Mouse (Mus musculus): ENCODE data around the gene Miga1. TPM values are rescaled to one million over a fixed set of nuclear protein-coding genes. Genes with fewer than 3 reads are reported as not detected.
A peak's percentile ranks its signal among the peaks of the same experiment; 100 is the strongest.

Miga1 gene
- polyA plus RNA-seq, 1 experiment, result 10.1 TPM

DNA sequence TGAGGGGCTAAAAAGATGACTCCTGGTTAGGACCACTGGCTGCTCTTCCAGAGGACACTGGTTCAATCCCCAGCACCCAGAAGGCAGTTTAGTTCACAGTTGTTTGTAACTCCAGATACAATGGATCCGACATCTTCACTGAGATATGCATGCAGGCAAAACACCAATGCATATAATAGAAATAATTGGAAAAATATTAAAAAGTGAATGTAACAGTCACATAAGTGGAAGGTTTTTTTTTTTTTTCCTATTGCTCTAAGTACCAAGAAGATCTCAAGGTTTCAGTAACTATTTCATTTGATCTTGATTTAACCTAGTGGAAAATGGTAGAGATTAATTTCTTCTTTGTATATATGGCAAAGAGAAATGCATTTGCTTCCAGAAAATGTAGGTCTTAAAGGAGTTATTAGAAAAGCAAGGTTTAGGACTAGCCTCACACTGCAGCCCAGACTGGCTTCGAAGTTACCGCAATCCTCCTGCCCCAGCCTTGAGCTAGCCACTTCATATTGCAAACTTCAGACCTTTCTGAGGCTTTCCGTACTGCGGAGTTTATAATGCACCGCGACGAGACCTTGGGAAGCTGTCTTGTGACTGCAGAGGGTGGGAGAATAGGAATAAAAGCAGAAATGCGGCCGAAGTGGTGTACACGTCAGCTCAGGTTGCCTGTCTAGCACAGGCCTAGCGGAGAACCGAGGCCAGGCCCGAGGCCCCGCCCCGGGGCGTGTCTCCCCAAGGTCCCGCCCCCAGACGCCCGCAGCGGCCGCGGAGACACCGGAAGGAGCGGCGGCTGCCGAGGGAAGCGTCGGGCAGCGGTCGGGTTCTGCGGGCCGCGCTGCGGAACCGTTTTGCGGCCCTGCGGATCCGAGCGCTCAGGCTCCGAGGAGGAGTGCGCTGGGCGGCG is 5.8 kb upstream of the Miga1 start, which contains the start of gene Usp33:
Usp33 (plus strand) TSS at position 747 of the 901 bp plus-strand sequence.
- TF ChIP-seq POLR2A (IDR thresholded peaks at IDR 0.05; ENCODE audit: low read depth, low read length), result peak; percentile 61
- no peak for TF ChIP-seq CTCF (conservative IDR thresholded peaks at IDR 0.05; ENCODE audit: insufficient read depth, insufficient read length, low read depth, low read length)
- peak; percentile 96 for DNase-seq
- peak within 1 kb of the TSS; percentile 81 for H3K4me3 ChIP-seq (ENCODE audit: insufficient read depth, low read depth, low read length)
- peak within 1 kb of the TSS; percentile 85 for H3K27ac ChIP-seq (ENCODE audit: insufficient read depth, low read depth, low read length)
- peaks cover 12% of the 10 kb centered on the region for H3K4me1 ChIP-seq (ENCODE audit: control insufficient read depth, insufficient read depth, low read length)
- H3K27me3 ChIP-seq (replicated peaks; ENCODE audit: control insufficient read depth, insufficient read depth, low read length), result no peaks in the 10 kb centered on the region
- WGBS, result 7% methylated on average over 43 of the region's 44 CpGs
- H3K36me3 ChIP-seq (ENCODE audit: control insufficient read depth, insufficient read depth, low read length), result no peaks in the 10 kb centered on the region

DNA sequence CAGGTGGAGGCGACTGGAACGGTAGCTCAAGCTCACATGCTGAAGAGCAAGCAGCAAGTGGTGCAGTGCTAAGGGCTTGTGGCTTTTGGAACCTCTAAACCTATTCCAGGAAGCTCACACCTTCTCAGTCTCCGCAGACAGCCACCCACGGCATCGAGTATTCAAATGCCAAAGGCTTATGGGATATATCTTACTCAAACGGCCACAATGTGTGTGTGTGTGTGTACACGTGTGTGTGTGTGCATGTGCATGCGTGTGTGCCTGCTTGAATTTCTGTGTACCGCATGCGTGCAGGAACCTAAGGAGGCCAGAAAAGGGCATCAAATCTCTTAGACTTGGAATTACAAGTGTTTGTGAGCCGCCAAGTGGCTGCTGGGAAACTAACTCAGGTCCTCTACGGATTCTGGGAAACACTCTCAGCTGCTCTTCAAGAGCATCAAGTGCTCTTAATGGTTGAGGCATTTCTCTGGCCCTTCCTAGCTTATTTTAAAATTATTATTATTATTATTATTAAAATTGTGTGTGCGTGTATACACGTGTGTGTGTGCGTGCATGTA is 2.8 kb upstream of the Miga1 start:
- Histone ChIP-seq H3K27me3 (replicated peaks; ENCODE audit: control insufficient read depth, insufficient read depth, low read length) (no peaks in the 10 kb centered on the region), H3K4me3 (ENCODE audit: insufficient read depth, low read depth, low read length) (no peak overlapping the region), H3K27ac (ENCODE audit: insufficient read depth, low read depth, low read length) (no peak overlapping the region), H3K4me1 (ENCODE audit: control insufficient read depth, insufficient read depth, low read length) (peaks cover 4% of the 10 kb centered on the region), H3K36me3 (ENCODE audit: control insufficient read depth, insufficient read depth, low read length) (no peaks in the 10 kb centered on the region)
- DNase-seq, result no peak
- TF ChIP-seq CTCF (conservative IDR thresholded peaks at IDR 0.05; ENCODE audit: insufficient read depth, insufficient read length, low read depth, low read length) (no peak), POLR2A (IDR thresholded peaks at IDR 0.05; ENCODE audit: low read depth, low read length) (no peak)
- 90% methylated on average over 15 of the region's 15 CpGs for WGBS

DNA sequence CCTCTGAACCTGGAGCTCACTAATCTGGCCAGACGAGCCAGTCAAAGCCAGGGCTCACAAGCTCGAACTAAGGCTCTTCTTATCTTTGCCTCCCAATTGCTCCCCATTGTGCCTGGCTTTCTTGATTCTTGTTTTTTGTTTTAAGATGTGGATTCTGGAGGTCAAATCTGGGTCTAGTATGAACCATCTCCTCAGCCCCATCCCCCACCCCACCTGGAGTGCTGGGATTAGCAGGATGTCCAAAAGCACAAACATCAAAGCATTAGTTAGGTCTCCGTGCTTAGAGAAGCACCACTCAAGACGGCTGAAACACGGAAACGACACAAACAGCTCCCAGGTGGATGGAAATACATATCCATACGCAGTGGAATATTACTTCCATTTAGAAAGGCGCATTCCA is 4.1 kb downstream of the Miga1 start:
- H3K27ac ChIP-seq (ENCODE audit: insufficient read depth, low read depth, low read length), result no peak overlapping the region
- no peak overlapping the region for H3K4me3 ChIP-seq (ENCODE audit: insufficient read depth, low read depth, low read length)
- H3K36me3 ChIP-seq (ENCODE audit: control insufficient read depth, insufficient read depth, low read length), result peaks cover 5% of the 10 kb centered on the region
- TF ChIP-seq CTCF (conservative IDR thresholded peaks at IDR 0.05; ENCODE audit: insufficient read depth, insufficient read length, low read depth, low read length) (no peak), POLR2A (IDR thresholded peaks at IDR 0.05; ENCODE audit: low read depth, low read length) (no peak)
- peaks cover 4% of the 10 kb centered on the region for H3K4me1 ChIP-seq (ENCODE audit: control insufficient read depth, insufficient read depth, low read length)
- no peaks in the 10 kb centered on the region for H3K27me3 ChIP-seq (replicated peaks; ENCODE audit: control insufficient read depth, insufficient read depth, low read length)
- WGBS, result 89% methylated on average over 8 of the region's 8 CpGs
- DNase-seq, result no peak

DNA sequence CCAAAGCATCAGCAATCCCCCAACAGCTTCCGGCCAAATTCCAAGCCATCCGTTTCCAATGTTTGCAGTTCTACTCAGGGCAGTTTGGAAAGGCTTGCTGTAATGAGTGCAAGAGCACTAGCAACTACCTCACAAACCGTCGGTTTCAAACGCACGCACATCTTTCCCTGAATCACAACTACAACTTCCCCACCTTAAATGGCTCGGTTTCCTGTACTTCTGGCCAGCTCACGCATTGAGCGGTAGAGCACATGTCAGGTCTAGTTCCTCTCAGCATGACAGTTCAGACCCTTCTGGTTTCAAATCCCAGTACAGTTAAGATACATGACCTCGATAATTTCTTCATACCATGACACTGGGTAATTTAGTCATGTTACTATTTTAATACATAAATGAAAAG is 6.6 kb downstream of the Miga1 start:
- peaks cover 5% of the 10 kb centered on the region for H3K36me3 ChIP-seq (ENCODE audit: control insufficient read depth, insufficient read depth, low read length)
- no peak for TF ChIP-seq CTCF (conservative IDR thresholded peaks at IDR 0.05; ENCODE audit: insufficient read depth, insufficient read length, low read depth, low read length)
- no peak for TF ChIP-seq POLR2A (IDR thresholded peaks at IDR 0.05; ENCODE audit: low read depth, low read length)
- DNase-seq, result no peak
- no peaks in the 10 kb centered on the region for H3K4me1 ChIP-seq (ENCODE audit: control insufficient read depth, insufficient read depth, low read length)
- H3K27me3 ChIP-seq (replicated peaks; ENCODE audit: control insufficient read depth, insufficient read depth, low read length), result no peaks in the 10 kb centered on the region
- no peak overlapping the region for H3K27ac ChIP-seq (ENCODE audit: insufficient read depth, low read depth, low read length)
- 85% methylated on average over 10 of the region's 10 CpGs for WGBS
- H3K4me3 ChIP-seq (ENCODE audit: insufficient read depth, low read depth, low read length), result no peak overlapping the region

DNA sequence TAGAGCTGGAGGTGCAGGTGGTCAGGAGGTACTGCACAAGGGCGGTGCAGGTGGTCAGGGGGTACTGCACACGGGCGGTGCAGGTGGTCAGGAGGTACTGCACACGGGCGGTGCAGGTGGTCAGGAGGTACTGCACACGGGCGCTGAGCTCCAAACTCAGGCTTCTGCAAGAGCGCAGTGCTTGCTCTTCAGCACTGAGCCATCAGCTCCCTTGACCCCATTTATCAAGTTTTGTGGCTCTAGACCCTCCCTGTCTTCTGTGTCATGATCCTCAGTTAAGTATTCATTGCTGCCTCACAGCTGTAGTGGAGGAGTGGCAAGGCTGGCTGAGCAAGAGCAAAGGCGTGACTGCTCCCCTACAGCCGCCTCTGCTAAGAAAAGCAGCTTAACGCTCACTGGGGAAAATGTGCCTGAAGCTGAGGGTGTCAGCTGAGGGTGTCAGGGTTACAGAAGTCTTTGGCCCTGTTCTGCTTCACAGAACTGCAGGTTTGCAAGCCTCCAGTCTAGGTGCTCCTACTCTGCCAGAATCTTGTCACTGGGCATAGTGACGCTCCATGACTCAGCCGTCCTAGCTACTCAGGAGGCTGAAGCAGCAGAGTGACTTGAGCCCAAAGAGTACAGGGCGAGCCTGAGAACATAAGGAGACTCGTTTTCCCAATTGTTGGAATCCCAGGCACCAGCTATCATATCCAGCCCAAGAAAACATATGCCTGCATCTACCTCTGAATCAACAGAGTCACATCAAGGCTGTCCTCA is 7.5 kb downstream of the Miga1 start:
- H3K4me1 ChIP-seq (ENCODE audit: control insufficient read depth, insufficient read depth, low read length), result no peaks in the 10 kb centered on the region
- H3K27me3 ChIP-seq (replicated peaks; ENCODE audit: control insufficient read depth, insufficient read depth, low read length), result no peaks in the 10 kb centered on the region
- no peak overlapping the region for H3K4me3 ChIP-seq (ENCODE audit: insufficient read depth, low read depth, low read length)
- TF ChIP-seq CTCF (conservative IDR thresholded peaks at IDR 0.05; ENCODE audit: insufficient read depth, insufficient read length, low read depth, low read length) (no peak), POLR2A (IDR thresholded peaks at IDR 0.05; ENCODE audit: low read depth, low read length) (no peak)
- H3K27ac ChIP-seq (ENCODE audit: insufficient read depth, low read depth, low read length), result 0 out of 2 replicates have a peak overlapping the region, but pooled peaks have one; percentile 40
- H3K36me3 ChIP-seq (ENCODE audit: control insufficient read depth, insufficient read depth, low read length), result peaks cover 5% of the 10 kb centered on the region
- WGBS, result 59% methylated on average over 15 of the region's 15 CpGs
- no peak for DNase-seq

GRCm38 (mm10) chr3:152332104-152332503 is 8.1 kb downstream of the Miga1 start:
- 96% methylated on average over 6 of the region's 6 CpGs for WGBS
- H3K36me3 ChIP-seq (ENCODE audit: control insufficient read depth, insufficient read depth, low read length), result peaks cover 5% of the 10 kb centered on the region
- H3K27ac ChIP-seq (ENCODE audit: insufficient read depth, low read depth, low read length), result no peak overlapping the region
- TF ChIP-seq CTCF (conservative IDR thresholded peaks at IDR 0.05; ENCODE audit: insufficient read depth, insufficient read length, low read depth, low read length) (no peak), POLR2A (IDR thresholded peaks at IDR 0.05; ENCODE audit: low read depth, low read length) (no peak)
- no peak overlapping the region for H3K4me3 ChIP-seq (ENCODE audit: insufficient read depth, low read depth, low read length)
- DNase-seq, result no peak
- no peaks in the 10 kb centered on the region for H3K27me3 ChIP-seq (replicated peaks; ENCODE audit: control insufficient read depth, insufficient read depth, low read length)
- no peaks in the 10 kb centered on the region for H3K4me1 ChIP-seq (ENCODE audit: control insufficient read depth, insufficient read depth, low read length)
